Mouse (Mus musculus): ENCODE measurements around the gene Trim41.

- TF ChIP-seq GATA1 (IDR thresholded peaks at IDR 0.05; ENCODE audit: borderline replicate concordance, low read length) (no peak), POLR2AphosphoS5 (IDR thresholded peaks at IDR 0.05; ENCODE audit: insufficient replicate concordance, low read depth, low read length) (no peak), CTCF (IDR thresholded peaks at IDR 0.05; ENCODE audit: low read depth, low read length) (no peak), GATA2 (IDR thresholded peaks at IDR 0.05; ENCODE audit: borderline replicate concordance, low read depth, low read length) (no peak), TAL1 (conservative IDR thresholded peaks at IDR 0.05; ENCODE audit: low read depth, low read length) (no peak)
These were observed 21.9 kb downstream of the Trim41 start for GRCm38 (mm10) chr11:48795221-48795620.
